Mouse (Mus musculus): ENCODE data around the gene Dtnbp1.

DNA sequence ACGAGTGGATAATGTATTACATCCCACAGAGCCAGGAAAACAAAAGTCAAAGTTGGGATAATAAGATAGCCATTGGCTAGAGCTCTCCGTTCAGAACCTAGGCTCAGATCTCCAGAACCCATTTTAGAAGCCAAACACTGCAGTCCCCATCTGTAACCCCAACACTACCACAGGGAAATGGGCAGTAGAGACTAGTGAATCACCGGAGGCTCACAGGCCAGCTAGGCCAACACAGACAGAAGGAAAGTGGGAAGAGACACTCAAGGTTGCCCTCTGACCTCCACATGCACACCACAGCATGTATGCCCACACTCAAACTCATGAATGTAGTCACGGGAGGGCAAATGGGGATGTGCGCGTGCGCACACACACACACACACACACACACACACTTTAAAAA is 22.5 kb downstream of the Dtnbp1 start:
- TF ChIP-seq FLI1 (IDR thresholded peaks at IDR 0.05; ENCODE audit: low read length) (no peak), GATA1 (IDR thresholded peaks at IDR 0.05; ENCODE audit: borderline replicate concordance, low read length) (no peak)

Data from megakaryocyte, embryonic 14.5 days (primary cell).